Mouse (Mus musculus): ENCODE measurements around the gene Errfi1. TPM values are rescaled to one million over a fixed set of nuclear protein-coding genes. Genes with fewer than 3 reads are reported as not detected.

Errfi1 gene
- polyA plus RNA-seq (2017; shearing (Covaris generic)), result 10 to 100 TPM in 1 of 2 experiments, 1 to 10 TPM in 1; 6.2 to 10.2 TPM

DNA sequence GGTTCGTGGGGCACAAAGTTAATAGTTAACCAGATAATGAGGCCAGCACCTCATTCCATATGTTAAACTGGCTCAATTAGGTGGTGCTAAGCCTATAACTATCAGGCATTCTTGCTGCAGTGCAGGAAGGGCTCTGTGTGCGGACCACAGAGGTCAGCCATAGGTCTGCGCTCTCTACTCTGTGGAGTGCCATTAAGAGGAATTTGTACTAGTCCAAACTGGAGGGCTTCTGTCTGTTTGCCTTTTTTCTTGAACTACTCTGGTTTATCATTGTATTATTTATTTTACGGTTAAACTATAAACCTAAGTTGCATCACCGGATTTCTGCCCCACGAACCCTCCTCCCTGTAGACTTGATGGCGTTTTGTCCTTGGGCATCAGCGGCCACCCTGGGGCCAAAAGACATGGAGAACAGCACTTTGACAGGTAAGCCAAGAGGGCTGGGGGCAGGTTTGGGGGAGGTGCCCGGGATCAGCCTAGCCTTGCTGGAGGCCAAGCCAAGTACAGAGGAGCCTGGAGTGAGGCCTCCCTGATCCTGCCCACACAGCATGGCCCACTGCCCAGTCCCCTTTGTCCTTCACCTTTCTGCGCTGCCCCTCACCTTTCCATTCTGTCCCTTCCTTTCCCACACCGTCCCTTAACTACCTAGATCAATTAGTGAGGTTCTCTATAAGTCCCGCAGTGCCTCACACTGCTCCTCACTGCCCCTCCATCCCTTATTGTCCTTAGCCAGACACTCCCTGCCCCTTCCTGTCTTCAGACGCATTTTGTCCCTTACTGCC is at the start of gene Errfi1:
Gene Errfi1 (plus strand): TSS at position 240 of the 782 bp plus-strand sequence.

DNA sequence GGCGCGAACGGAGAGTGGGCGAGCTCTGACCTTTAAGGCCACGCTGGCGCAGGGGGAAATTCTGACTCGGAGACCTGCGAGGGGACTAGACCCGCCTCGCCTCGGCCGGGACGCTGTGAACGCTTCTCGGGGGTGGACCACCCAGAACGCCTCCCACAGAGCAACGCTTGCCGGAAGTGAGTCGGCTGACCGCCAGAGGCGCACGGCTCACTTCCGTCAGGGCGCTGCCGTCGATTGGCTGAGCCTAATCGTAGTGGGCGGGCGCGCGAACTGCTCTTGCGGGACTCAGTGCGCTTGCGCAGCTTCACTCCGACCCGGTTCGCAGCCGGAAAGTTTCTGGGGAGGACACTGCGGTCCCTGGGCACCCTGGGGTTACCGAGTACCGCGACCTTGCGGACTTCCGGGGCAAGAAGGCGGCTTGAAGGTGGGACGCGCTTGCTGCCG is 60.6 kb downstream of the Errfi1 start, which contains the start of the genes Park7 and Tnfrsf9:
Gene Park7 (minus strand): TSS at position 148 of the 444 bp plus-strand sequence.
Gene Tnfrsf9 (plus strand): TSS at position 273 of the 444 bp plus-strand sequence.

Other genes starting within 250 kb of the Errfi1 start
- gene Slc45a1, start 201.7 kb upstream of the Errfi1 start, polyA plus RNA-seq (2017; shearing (Covaris generic)), result under 1 TPM; 0.25 to 0.34 TPM
- gene Park7, start 60.5 kb downstream of the Errfi1 start, polyA plus RNA-seq (2017; shearing (Covaris generic)), result 100 to 1,000 TPM; 325 to 397 TPM
- gene Tnfrsf9, start 60.6 kb downstream of the Errfi1 start, polyA plus RNA-seq (2017; shearing (Covaris generic)), result 100 to 1,000 TPM in 1 of 2 experiments, 10 to 100 TPM in 1; 69.3 to 289 TPM
- under 1 TPM in 1 of 2 experiments, not detected in 1; 0.45 TPM for gene Uts2, start 143.2 kb downstream of the Errfi1 start, polyA plus RNA-seq (2017; shearing (Covaris generic))
- gene Per3, start 190.7 kb downstream of the Errfi1 start, polyA plus RNA-seq (2017; shearing (Covaris generic)), result 1 to 10 TPM; 1.9 to 2.3 TPM
- gene Vamp3, start 204.0 kb downstream of the Errfi1 start, polyA plus RNA-seq (2017; shearing (Covaris generic)), result 10 to 100 TPM; 63.7 to 74.6 TPM
- gene Gm13090, start 235.7 kb downstream of the Errfi1 start, polyA plus RNA-seq (2017; shearing (Covaris generic)), result not detected

Measured in activated CD4-positive, CD25-positive, alpha-beta regulatory T cell (primary cell).